Mouse (Mus musculus) left cerebral cortex, adult 2 months (tissue): ENCODE measurements around the gene Pygo1. TPM values are rescaled to one million over a fixed set of nuclear protein-coding genes. Genes with fewer than 3 reads are reported as not detected.

Experiments used
- DNase-seq, 2 experiments: peaks; one replicate each; pipeline ENCODE4 v3.0.0; 2021 to 2022; ENCODE audit warnings: low spot score in 2 of 2, mixed read lengths in 1 of 2; ENCODE audit errors: extremely low spot score in 1 of 2
- H3K27ac ChIP-seq: fragments of 200-600 bp; 2 replicates; pipeline ENCODE4 v1.8.1; 2022
- H3K4me3 ChIP-seq: fragments of 200-600 bp; 2 replicates; pipeline ENCODE4 v1.8.1; 2022
- CTCF ChIP-seq: fragments of 200-600 bp; IDR thresholded peaks from 2 replicates; pipeline ENCODE4 v1.8.1; 2022; ENCODE audit warnings: antibody characterized with exemption, mild to moderate bottlenecking, moderate library complexity
- intact Hi-C: fragments of 180-260 bp; cut with DNase I; formaldehyde crosslinking; loops from one replicate; pipeline ENCODE4 v1.15.1; 2025
- long read RNA-seq, 2 experiments: library from polyadenylated mRNA; stranded (forward); transcript quantifications; one replicate each; pipeline ENCODE4 v2.0.0; 2021; ENCODE audit warnings: borderline mapping rate in 2 of 2
- total RNA-seq, 2 experiments: library from RNA; stranded (reverse); gene quantifications; 2 replicates each; pipeline ENCODE4 v1.2.3; 2021

Gene Pygo1
- 10 to 100 TPM; 18.6 to 19.5 TPM for total RNA-seq
- long read RNA-seq, experiment 1, full-length matches to known transcripts: 11 of 15 reads
- long read RNA-seq, experiment 1, partial matches to known transcripts: 0 of 15 reads
- long read RNA-seq, experiment 1, other reads (novel, unspliced or antisense): 4 of 15 reads
- long read RNA-seq, experiment 2, full-length matches to known transcripts: 10 of 15 reads
- long read RNA-seq, experiment 2, partial matches to known transcripts: 0 of 15 reads
- long read RNA-seq, experiment 2, other reads (novel, unspliced or antisense): 5 of 15 reads

DNA sequence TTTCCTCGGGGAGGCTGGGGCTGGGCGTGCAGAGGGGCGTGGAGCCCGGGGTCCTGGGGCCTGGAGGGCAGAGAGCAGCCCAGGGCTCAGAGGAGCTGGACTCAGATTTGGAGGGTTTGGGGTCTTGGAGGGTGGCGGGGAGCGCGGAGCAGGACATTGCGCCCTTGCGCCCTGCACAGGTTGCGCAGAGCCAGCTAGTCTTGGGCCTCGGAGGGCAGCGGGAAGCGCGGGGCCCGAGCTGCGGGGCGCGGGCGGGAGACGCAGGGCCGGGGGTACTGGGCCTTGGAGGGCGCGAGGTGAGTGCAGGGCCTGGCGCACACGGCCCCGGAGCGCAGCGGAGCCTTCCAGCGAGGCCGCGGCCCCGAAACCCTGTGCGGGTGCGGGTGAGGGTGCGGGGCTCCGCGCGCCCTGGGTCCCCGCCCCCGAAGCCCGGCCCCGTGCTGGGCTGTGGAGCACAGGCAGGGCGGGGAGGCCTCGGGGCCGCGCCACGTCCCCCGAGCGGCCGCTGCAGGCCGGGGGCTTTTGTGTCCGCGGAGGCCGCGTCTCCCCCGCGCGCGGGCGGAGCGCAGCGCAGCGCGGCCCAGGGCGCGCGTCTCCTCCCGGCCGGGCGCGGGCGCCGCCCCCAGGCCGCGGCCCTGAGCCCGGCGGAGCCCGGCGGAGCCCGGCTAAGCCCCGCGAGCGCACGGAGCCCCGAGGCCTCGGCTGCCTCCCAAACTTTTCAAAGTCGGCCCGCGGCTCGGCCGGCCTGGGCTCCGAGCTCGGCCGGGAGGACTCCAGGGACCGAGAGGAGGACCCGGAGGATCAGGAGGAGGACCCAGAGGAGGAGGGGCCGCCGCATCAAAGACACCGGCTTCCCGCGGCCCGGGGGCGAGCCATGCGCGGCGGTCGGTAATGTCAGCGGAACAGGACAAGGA, at the start of gene Pygo1:
Pygo1 (plus strand) TSS at position 625 of the 914 bp plus-strand sequence.
- peak within 1 kb of the TSS; percentile 67 for H3K4me3 ChIP-seq
- peak; percentile 46 to 47 for DNase-seq
- H3K27ac ChIP-seq: peak within 1 kb of the TSS; percentile 74
- TF ChIP-seq CTCF: no peak
- intact Hi-C loops: no loop called here

DNA sequence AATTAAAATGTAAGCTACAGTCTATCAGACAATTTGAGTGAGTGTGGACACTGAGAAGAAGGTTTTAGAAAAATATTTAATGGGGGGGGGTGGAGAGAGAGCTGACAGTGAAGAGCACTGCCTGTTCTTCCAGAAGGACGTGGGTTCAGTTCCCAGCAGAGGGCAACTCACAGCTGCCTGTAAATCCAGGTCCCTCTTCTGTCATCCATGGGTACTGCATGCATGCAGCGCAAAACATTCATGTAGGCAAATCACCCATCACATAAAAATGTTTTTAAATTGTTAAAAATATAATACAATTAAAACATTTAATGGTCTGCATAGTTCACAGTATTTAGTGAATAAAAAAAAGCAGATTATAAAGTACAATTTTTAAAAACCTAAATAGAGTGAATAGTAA, 49.6 kb upstream of the Pygo1 start:
- Histone ChIP-seq H3K27ac (no peak overlapping the region), H3K4me3 (no peak overlapping the region)
- intact Hi-C loops: no loop called here
- TF ChIP-seq CTCF: peak; percentile 26
- DNase-seq: no peak

- no peak for DNase-seq
- intact Hi-C loops: no loop called here
- TF ChIP-seq CTCF: no peak
- Histone ChIP-seq H3K4me3 (no peak overlapping the region), H3K27ac (no peak overlapping the region)
Observed at GRCm38 (mm10) chr9:72877905-72878304, 47.5 kb upstream of the Pygo1 start.

DNA sequence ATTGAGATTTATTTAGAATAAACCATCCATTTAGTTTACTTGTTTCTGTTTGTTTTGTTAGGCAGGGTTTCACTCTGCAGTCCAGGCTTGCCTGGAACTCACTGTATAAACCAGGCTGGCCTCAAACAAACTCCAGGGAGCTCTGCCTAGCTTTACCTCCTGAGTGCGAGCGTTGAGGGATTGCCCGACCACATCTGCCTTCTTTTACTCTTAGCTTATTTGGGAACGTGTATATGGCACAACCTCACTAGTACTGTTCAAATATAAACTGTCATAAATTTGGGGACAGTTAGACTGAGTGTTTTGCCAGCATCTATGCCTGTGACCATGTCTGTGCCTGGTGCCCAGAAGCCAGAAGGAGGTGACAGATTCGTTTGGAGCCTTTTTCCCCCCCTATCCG, 46.8 kb upstream of the Pygo1 start:
- Histone ChIP-seq H3K4me3 (no peak overlapping the region), H3K27ac (no peak overlapping the region)
- no peak for TF ChIP-seq CTCF
- intact Hi-C loops: no loop called here
- no peak for DNase-seq

DNA sequence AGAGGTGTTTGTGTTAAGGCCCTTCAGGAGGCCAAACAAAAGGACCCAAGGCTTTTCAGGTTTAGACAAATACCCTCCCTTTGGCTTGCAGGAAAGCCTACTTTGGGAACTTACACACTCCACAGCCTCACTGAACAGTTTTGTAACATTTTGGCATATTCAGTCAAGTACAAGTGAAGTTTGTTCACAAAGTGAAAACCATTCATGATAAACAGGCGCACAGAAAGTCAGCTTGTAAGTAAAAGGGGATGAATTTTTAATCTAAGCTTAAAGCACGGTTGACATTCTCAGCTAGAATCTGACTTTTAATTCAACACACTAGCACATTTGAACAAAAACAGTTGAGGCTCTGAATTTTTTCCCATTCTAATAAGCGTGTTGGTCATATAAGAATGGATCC, 45.8 kb upstream of the Pygo1 start:
- H3K4me3 ChIP-seq: no peak overlapping the region
- H3K27ac ChIP-seq: no peak overlapping the region
- TF ChIP-seq CTCF: no peak
- intact Hi-C loops: no loop called here
- DNase-seq: no peak

DNA sequence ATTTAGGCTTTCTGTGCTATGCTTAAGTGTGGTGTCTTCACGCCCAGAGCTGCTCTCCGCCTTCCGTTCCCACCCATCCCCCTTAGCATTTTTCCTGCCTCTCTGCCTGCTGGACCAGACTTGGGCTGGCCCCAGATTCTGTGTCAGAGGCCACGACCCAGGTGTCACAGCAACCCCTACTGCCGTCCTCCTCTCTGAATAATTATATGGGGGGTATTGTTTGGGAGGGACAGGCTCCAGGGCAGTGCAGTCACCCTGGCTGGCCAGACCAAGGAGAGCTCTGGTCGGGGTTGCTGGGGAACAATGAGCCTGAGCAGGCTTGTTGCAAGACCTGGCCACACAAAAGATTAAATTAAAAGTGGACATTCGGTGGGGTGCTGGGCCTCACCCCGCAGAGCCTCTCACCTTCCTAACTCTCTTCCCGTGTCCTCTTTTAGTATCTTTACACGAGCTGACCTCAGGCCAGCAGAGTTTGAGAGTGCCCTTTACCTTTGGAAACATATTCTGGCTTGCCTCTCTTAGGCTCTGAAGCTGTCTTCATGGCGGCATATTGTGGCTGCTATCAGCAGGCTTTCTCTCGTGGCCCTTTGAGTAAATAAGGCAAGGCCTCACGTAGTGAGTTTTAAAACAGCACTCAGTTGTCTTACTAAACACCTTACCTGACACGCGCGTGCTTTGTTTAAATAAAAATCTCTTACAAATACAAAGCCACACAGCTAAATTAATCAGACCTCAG, 45.1 kb upstream of the Pygo1 start:
- H3K27ac ChIP-seq: no peak overlapping the region; the same call in 1 of the 2 replicates
- no peak overlapping the region for H3K4me3 ChIP-seq
- intact Hi-C loops: loop anchor here (5.0 kb wide), 1 partner anchor 73 kb away; the partner anchor contains the start of gene Prtg
- no peak for TF ChIP-seq CTCF
- DNase-seq: no peak

DNA sequence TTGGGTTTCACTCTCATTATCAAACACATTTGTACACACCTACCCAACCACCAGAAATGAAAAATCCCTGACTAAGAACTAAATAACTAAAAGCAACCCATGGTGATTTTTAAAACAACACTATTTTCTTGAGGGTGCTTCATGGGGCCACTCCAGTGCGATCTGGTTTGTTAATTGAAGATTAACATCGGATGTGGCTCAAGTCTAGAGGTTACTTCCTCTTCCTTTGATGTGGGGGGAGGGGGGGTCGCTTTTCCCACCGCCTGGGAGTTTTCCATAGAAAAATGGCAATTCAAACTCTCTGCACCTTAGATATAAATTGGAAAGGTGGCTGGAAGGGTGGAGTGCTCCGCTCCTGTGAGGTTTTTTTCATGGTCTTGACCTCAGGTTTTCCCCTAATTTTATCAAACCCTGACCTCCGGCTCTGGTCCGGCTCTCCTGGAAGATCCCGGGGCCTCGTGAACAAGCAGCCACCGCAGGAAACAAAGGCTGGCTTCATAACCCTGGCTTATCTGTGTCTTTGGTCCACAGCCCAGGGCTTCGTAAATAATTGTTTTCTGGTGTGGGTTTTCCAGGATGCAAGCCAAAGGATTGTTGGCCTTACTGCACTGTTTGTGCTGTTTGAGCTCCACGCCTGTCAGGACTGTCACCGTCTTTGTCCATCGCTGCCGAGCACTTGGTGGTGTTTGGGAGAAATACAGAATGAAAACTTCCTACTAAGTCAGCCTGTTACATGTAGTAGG, 44.2 kb upstream of the Pygo1 start:
- DNase-seq: no peak
- Histone ChIP-seq H3K4me3 (no peak overlapping the region), H3K27ac (no peak overlapping the region; the same call in 1 of the 2 replicates)
- intact Hi-C loops: loop anchor here (5.0 kb wide), 1 partner anchor 74 kb away; the partner anchor contains the start of gene Prtg
- TF ChIP-seq CTCF: no peak

DNA sequence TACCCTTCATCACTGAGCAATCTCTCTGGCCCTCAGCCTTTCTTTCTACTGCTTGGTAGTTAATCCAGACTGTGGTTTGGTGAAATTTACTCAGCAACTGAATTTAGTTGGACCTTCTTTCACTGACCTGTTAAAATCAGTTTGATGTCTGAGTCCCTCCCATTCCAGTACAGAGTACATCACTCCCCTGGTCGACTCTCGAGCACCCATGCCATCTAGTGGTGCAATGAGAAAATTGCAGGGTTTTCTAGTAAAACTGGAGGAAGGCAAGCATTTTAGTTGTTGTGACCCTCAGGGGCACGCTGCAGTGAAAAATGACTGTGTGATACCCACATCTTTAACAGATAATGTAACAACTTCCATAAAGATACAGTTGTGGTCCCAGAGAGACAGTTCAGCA, 41.5 kb upstream of the Pygo1 start:
- Histone ChIP-seq H3K4me3 (no peak overlapping the region), H3K27ac (no peak overlapping the region)
- intact Hi-C loops: loop anchor here (1.0 to 5.0 kb wide), 2 partner anchors 77 to 118 kb away; partner anchors contain the start of gene Prtg
- DNase-seq: peak; percentile 46 to 61
- peak; percentile 93 for TF ChIP-seq CTCF

GRCm38 (mm10) chr9:72889777-72890176, 35.7 kb upstream of the Pygo1 start:
- no peak overlapping the region for H3K27ac ChIP-seq
- intact Hi-C loops: loop anchor here (5.0 kb wide), 2 partner anchors 63 to 203 kb away; no protein-coding TSS in a partner anchor
- DNase-seq: no peak
- no peak overlapping the region for H3K4me3 ChIP-seq
- TF ChIP-seq CTCF: peak; percentile 77

GRCm38 (mm10) chr9:72890499-72891085, 34.9 kb upstream of the Pygo1 start:
- TF ChIP-seq CTCF: no peak
- no peak overlapping the region for H3K4me3 ChIP-seq
- H3K27ac ChIP-seq: no peak overlapping the region
- no peak for DNase-seq
- intact Hi-C loops: loop anchor here (5.0 kb wide), 2 partner anchors 62 to 202 kb away; no protein-coding TSS in a partner anchor
